Mouse (Mus musculus): ENCODE data around the gene Trim2.
A peak's percentile ranks its signal among the peaks of the same experiment; 100 is the strongest.

The Trim2 gene

GRCm38 (mm10) chr3:84190513-84191061 is 116.1 kb downstream of the Trim2 start:
- DNase-seq (ENCODE audit: low spot score) = peak; percentile 52

- no peak for DNase-seq (ENCODE audit: low spot score)
Measured at GRCm38 (mm10) chr3:84189629-84190173, 117.0 kb downstream of the Trim2 start.

GRCm38 (mm10) chr3:84181717-84182116 is 125.0 kb downstream of the Trim2 start:
- no peak for DNase-seq (ENCODE audit: low spot score)

DNA sequence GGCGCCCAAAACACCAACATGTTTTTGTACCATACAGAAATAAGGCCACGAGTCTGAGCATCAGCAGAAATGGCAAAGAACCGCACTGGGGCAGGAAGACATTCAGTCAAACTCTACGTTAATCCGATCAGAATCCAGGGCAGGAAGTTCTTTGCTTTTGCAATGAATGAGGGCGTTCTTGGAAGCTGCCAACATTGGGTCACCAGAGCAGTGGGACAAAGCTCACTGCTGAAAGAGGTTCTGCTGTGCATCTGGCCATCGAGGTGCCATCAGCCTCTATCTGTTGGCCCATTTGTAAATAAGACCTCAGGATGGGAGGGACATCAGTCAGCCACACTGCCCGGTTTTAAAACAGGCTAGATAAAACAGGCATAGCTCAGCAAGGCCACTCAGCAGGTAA is 125.6 kb downstream of the Trim2 start:
- DNase-seq (ENCODE audit: low spot score) = no peak

DNA sequence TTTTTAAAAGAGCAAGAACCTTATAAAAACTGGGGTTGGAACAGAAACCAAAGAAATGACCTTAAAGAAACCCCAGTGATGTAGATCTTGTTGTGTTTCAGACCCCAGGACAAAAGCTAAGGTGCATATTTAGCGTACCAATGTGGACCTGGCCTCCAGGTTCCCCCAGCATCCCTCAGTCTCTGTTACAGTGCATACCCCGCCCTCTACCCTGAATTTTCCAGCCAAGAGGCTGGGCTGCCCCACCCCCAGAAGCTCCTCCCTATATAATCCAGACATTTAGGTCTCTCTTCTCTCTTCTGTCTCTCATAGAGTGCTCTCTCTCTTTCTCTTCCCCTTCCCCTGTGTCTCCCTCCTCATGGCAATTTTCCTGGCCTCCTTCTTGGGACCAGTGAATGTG is 126.4 kb downstream of the Trim2 start:
- no peak for DNase-seq (ENCODE audit: low spot score)

DNA sequence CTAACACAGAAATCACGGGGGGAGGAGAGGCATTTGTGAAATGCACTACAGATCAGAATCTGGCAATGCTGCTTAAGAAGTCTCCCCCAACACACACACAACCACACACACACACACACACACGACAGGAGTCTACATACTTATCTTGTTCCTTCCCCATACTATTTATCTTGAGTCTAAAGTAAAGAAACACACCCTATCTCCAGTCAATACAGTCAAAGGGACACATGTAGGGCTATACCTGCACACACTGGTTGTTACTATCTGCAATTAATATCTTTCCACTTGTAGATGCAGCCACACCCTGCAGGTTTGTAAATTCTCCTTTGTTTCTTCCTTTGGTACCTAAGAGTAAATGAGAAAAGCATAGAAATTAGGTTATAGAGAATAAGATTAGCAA is 128.8 kb downstream of the Trim2 start:
- no peak for DNase-seq (ENCODE audit: low spot score)

- DNase-seq (ENCODE audit: low spot score) = peak; percentile 90
Measured at GRCm38 (mm10) chr3:84175337-84176315, 131.1 kb downstream of the Trim2 start.

- no peak for DNase-seq (ENCODE audit: low spot score)
Measured at GRCm38 (mm10) chr3:84173581-84174154, 133.0 kb downstream of the Trim2 start, which contains the start of gene Gm6525. Gm6525 (plus strand) TSS chr3:84174104.

DNA sequence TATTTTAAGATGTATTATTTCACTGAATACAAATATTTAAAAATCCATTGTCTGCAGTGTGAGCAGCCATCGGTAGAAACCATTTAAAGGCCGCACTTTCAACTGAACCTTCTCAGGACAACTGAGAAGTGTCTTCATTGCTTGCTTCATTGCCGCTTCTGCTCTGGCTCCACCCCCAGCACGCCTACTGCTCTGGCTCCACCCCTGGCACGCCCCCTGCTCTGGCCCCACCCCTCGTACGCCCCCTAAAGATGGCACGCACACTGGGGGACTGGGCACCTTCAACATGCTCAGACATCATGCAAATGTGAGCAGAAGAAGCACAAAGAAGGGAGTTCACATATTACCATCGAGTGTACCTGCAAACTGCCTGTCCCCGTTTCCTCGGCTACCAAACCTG is 134.3 kb downstream of the Trim2 start:
- DNase-seq (ENCODE audit: low spot score) = no peak

GRCm38 (mm10) chr3:84169393-84170005 is 137.2 kb downstream of the Trim2 start:
- DNase-seq (ENCODE audit: low spot score) = no peak

GRCm38 (mm10) chr3:84168943-84169342 is 137.7 kb downstream of the Trim2 start:
- no peak for DNase-seq (ENCODE audit: low spot score)

DNA sequence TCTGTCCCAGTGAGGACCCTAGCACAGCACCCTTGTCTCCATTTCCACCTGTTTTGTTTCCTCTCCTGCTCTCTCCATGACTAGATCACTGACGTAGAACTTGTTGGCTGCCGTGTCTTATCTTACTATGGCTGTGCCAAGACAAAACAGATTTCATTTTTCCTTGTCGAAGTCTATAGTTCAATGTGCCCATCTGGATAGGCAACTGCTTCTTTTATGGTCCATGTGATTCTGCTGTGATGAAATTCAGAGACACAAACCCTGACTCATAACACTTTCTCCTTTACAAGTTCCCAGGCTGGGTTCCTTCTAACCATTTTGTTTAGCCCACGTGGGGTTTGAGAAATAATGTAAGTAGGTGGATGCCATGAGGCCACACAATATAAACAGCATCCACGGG is 140.6 kb downstream of the Trim2 start:
- no peak for DNase-seq (ENCODE audit: low spot score)

DNA sequence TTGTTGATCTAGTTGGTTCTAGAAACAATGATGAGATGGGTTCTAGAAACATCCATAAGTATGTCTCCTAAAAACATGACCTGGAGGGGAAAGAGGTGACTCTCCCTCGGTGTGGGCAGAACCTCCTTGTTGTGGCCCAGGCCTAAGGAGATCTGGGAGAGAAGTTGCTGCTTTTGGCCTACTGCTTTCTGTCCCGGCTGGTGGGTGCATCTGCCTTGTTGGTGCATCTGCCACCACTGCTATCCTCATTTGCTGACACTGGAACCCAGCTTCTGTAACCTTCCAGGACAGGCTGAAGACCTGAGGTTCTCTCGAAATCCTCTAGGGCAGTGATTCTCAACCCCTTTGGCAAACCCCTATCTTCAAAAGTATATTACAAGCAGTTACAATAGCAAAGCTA is 141.3 kb downstream of the Trim2 start:
- DNase-seq (ENCODE audit: low spot score) = no peak

DNA sequence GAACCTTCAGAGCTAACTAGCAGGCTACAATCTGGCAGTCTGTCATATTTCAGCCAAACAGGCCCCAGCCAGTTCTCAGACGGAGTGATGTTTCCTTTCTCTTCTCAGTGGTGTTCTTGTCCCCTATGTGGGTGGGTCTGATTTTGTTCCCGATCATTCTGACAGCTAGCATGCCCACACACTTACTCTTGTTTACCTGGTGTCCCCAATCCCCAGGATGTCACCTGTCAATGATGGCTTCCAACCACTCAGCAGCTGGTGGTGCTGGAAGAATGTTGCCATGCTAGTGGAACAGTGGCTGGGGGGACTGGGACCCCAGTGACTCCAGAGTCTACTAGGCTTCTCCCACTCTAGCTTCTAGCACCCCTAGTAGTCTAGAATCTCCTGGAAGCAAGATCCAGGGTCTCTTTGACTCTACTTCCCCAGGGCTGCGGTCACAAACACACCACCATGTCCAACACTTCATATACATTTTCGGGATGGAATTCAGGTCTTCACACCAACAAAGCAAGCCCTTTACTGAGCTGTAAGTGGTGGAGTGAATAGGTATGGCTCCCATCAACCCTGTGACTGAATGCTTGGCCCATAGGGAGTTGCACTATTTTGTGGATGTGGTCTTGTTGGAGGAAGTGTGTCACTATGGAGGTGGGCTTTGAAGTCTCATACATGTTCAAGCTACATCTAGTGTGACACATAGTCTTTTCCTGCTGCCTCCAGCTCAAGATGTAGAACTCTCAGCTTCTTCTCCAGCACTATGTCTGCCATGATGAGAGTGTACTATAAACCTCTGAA is 148.9 kb downstream of the Trim2 start:
- no peak for DNase-seq (ENCODE audit: low spot score)

- peak; percentile 18 for DNase-seq (ENCODE audit: low spot score)
Measured at GRCm38 (mm10) chr3:84157011-84157410, 149.7 kb downstream of the Trim2 start.

DNA sequence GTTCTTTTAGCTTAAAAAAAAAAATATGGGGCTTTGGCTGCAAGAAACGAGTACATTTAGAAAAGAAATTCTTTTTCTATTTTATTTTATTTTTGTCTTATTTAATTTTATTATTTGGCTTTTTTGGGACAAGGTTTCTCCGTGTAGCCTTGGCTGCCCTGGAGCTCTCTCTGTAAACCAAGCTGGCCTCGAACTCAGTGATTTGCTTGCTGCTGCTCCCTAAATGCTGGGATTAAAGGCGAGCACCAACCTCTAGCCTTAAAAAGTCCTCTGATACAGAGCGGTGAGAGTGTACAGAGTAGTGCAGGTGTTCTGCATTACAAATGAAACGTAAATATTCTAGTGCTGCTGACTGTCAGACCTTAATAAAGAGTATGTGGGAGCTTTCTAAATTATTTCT is 150.6 kb downstream of the Trim2 start:
- no peak for DNase-seq (ENCODE audit: low spot score)

- peak; percentile 99 for DNase-seq (ENCODE audit: low spot score)
Measured at GRCm38 (mm10) chr3:84155558-84156006, 151.1 kb downstream of the Trim2 start, which contains the start of gene Mnd1. Mnd1 (minus strand) TSS chr3:84155786.

- no peak for DNase-seq (ENCODE audit: low spot score)
Measured at GRCm38 (mm10) chr3:84155146-84155545, 151.5 kb downstream of the Trim2 start.

GRCm38 (mm10) chr3:84154721-84155141 is 151.9 kb downstream of the Trim2 start:
- no peak for DNase-seq (ENCODE audit: low spot score)

DNA sequence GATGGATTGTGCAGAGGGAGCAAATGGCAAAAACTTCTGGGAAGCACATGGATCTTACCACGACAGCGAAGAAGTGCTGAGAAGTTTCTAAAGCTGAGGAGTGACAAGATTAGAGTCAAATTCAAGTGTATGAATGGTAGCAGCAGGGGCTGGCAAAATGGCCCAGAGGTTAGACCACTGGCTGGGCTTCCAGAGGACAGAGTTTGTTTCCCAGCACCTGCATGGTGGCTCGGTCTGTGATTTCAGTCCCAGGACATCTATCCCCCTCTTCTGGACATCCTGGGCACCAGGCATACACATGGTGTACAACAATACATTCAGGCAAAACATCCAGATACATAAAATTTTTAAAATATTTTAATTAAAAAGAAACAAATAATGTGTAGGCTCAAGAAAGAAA is 156.8 kb downstream of the Trim2 start:
- no peak for DNase-seq (ENCODE audit: low spot score)

- DNase-seq (ENCODE audit: low spot score) = peak; percentile 58
Measured at GRCm38 (mm10) chr3:84140947-84141346, 165.7 kb downstream of the Trim2 start.

Measured in embryo, embryonic 10 days (tissue).